Mouse (Mus musculus): ENCODE results near the gene Rhoa.

- TF ChIP-seq CTCF (IDR thresholded peaks at IDR 0.05; ENCODE audit: low read depth) (peak; percentile 5; the same call in 1 of the 2 replicates), EP300 (optimal IDR thresholded peaks at IDR 0.05) (no peak)
Observed at GRCm38 (mm10) chr9:108266261-108266935, 39.5 kb upstream of the Rhoa start.

All from stomach, postnatal 0 days (tissue).